Mouse (Mus musculus) G1E-ER4 (cell line): ENCODE results near the gene Irf2bpl. TPM values are rescaled to one million over a fixed set of nuclear protein-coding genes. Genes with fewer than 3 reads are reported as not detected.

Source experiments
- GATA1 ChIP-seq: IDR thresholded peaks from one replicate; pipeline ENCODE4 v1.8.0; 2012; ENCODE audit warnings: low read length, inconsistent platforms
- polyA plus RNA-seq: library from polyadenylated mRNA; stranded (reverse); fragments of >175 nt; gene quantifications from 2 replicates; pipeline ENCODE4 v1.2.3, GENCODE M21; 2012

Irf2bpl gene
- polyA plus RNA-seq, 1 experiment = 28.1 TPM

DNA sequence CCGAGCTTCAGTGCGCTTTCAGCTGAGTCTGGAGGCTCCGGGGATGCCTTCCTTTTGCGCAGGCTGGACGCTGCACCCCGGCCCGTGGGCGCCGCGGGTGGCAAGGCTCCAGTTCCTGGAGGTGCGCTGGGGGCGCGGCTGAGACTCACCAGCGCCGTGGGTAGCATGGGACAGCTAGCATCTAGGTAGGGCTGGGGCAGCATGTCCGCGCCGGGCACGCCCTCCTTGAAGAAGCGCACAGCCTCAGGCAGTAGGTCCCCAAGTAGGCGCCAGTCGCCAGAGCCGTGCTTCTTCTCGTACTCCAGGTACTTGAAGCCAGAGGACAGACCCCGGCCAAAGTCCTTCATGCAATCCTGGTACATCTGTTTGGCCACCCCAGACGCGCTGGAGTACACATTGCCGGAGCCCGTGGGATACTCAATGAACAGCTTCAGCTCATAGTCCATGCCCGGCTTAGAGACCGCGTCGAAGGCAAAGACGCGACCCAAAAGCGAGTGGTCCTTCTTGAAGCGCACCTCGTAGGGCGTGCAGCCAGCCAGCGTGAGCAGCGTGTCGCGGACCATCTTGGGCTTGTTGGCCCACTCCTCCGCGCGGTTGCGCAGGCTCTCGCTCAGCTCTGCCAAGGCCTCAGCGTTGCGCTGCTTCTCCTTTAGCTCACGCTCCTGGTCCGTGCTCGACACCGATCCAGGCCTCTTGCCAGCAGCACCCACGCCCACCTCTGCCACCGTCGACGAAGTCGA, 2.1 kb downstream of the Irf2bpl start:
- no peak for TF ChIP-seq GATA1

DNA sequence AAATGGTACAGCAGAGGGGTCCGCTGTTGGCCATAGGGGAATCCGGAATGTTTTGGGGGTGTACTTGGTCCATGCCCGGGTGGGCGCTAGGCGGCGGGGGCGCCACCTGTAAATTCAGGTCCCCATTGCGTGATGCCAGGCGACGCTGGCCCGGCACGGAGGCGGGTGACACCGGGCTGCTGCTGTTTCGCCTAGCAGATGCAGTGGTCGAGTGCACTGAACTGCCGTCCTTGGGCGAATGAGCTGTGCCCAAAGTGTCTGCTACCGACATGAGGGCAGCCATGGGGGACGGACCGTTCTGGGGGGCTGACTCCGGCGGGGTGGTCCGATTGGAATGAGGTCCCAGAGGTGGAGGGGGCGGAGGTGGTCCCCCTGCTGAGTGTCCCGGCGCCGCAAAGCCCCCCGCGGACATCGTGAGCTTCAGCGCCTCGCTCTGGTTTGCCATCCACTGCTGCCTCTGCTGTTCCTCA, 2.8 kb downstream of the Irf2bpl start:
- TF ChIP-seq GATA1 = no peak

DNA sequence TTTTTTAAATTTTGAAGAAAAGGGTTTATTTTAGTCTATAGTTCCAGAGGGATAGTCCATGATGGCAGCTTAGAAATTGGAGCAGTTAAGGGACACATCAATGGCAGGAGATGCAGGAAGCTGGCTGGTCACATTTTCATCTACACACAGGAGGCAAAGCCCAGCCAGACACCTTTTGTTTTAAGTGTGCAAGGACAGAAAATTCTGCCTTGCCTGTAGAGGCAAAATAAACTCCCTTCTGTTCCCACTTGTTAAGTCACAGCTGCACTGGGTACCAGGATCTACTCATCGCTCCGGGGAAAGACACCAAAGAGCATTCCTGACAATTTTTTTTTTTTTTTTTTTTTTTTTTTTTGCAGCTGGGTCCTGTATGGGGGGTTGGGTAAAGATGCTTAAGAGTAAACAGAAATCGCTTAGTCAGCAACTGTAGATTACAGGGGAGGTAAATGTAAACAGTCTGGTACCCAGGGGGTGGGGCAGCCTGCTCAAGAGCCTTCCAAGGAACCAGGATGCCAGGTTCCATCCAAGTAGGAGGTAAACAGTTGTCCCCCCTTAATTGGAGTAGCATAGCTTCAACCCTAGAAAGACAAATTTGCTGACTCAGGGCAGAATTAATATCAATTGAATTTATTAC, 4.4 kb downstream of the Irf2bpl start:
- no peak for TF ChIP-seq GATA1

DNA sequence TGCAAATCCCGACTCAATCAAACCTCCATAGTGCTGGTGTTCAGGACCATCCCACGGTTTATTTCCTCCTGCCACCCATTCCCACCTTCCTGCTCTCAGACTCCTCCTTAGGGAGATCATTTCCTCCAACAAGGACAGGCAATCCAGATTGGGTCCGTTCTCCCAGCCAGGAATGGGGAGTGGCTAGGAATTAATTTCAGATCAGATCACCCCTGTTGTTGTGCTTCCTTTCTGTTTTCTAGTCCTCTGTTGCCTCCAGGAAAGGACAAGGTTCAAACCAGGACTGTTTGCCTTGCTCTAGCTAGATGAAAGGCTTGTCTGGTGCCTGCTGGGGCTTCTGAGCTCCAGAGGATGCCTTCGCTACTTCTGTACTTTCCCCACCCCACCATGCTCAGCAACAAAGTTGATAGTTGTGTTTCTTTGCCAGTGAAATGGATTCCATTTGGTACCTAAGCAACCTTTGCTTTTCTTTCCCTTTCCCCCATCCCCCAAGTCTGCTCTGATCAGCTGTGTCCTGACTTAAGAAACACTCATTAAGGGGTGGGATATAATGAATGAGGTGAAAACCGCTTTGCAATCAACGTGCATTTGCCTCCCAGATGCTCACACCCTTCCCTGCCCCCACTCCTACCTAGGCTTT, 5.0 kb downstream of the Irf2bpl start:
- TF ChIP-seq GATA1 = no peak

DNA sequence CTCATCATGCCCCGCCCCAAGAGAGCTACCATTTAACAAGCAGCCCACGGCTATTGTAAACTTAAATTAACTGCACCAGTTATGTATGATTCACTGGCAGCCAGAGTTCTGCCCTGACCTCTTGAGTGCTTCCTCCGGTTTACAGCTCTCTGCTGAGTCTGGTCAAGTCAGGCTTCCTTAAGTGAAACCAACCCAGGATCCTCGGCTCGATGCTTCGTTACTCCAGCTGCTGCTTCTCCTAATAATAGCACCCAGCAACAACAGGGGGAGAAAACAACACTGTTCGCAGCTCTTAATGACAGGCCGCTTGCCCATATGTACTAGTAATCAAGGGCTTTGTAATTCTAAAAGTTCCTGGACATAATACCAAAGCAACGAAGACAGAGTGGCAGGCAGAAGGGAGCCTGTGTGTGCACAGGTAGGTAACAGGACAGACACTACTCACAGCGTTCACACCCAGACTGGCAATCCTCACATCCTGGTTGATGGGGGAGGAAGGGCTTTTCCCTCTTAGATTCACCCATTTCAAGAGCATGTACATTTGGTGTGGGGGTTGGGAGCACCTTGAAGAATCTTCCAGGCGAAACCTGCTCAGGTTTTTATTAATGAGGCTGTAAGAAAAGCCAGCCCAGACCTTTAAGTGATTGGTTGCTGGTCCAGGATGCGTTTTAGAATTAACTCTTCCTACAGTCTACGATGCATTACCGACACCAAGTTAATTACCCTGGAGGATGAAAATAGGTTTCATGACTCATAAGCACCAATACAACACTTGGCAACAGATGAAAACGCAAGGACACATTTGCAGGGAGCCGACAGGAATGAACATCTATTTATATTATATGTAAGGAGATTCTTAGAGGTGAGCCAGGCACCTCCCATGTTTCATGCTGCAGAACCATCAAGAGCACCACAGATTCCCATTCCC, 5.9 kb downstream of the Irf2bpl start:
- TF ChIP-seq GATA1 = no peak

DNA sequence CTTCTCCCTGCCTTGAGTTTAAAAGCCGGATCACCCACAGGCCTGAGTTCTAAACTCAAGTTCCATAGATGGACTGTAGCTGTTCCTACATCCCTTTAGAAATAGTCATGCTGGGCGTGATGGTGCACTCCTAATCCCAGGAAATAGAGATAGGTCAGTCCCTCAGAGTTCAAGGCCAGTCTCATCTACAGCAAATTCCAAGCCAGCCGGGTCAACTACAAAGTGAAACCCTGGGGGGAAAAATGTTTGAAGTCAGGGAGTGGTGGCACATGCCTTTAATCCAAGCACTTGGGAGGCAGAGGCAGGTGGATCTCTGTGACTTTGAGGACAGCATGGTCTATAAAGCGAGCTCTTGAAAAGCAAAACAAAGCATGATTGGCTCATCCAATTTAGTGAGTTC, 7.6 kb downstream of the Irf2bpl start:
- no peak for TF ChIP-seq GATA1

DNA sequence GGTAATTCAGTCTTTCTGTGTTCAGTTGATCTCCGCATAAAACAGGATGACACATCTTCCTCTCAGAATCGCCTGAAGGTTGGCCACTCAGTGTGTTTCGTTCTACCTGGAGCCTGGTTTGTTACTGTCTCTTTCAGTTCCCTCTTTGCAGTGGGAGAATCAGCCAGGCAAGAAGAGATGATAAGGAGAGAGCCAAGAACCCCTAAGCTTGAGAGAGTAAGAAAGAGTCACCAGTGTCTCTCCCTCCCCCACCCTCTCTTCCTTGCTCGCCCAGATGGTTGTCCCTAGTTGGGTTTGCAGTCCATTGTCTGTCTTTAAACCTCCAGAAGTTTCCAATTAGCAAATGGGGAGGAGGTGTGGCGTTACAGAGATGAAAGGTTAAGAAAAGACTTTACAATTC, 8.5 kb downstream of the Irf2bpl start:
- no peak for TF ChIP-seq GATA1

DNA sequence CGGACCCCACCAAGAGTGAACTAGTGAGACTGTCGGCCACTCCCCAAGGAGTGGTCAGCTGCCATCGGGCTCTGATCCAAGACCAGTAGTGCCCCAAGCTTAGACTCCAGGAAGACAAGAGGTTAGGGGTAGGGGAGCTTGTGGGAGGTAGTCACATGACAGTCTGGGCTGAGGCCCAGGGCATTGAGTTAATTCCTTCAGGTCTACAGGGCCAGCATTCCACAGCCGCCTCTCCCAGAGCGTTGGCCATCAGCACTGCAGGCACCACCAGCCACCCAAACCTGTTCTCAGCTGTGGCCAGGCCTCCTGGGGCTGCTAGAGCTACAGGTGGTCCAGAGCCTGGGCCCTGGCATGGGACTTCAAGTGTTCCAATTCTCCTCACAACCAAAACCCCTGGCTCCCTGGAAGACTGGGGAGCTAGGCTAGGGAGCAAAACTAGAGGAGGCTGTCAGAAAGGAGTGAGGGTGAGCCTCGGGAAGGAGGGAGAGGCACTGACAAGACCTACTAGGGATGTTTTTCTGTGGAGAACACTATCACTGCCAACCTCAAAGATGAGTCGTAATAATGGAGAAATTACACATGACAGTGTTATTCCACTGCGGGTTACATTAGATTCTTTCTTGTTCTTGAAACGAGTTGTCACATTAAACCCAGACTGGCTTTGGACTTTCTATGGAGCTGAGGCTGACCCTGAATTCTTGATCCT, 12.1 kb downstream of the Irf2bpl start:
- no peak for TF ChIP-seq GATA1

DNA sequence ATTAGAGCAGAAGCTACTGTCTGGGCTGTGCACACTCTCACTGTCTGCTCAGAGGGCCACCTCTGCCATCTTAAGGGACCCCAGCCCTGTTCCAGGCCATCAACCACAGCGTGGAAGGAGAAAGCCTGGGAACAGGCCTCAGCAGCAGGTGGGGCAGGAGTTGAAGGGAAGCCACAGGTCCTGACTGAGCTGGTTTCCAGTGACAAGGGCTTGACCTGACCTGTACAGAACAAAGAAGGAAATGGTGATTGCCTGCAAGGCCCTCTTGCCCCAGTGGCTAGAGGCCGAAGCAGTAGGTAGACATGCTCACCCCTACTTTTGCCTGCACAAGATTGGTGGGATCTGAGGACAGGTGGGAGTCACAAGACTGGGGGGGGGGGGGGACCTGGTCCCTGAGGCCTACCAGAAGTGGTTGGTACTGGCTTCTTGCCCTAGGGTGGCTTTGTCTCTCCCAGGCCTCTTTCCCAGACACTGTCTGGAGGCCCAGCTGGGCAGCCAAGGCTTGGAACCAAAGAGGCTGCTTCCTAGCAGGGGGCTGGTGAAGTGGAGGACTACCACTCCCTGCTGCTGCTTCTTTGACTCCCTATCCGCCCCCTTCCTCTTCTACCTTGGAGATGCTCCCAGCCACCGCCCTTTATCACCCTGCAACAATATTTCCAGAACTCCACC, 12.8 kb downstream of the Irf2bpl start:
- TF ChIP-seq GATA1 = no peak

DNA sequence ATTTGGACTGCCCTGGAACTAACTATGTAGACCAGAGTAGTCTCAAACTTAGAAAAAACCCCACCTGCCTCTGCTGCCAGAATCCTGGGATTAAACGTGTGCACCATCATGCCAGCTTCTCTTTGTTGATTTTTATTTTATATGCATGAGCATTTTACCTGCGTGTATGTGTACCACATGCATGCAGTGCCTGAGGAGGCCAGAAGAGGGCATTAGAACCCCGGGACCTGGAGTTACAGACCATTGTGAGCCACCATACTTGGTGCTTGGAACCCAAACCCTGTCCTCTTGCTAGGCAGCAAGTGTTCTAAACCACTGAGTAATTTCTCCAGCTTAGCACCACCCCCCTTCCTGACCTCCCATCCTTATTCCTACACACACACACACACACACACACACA, 13.6 kb downstream of the Irf2bpl start:
- no peak for TF ChIP-seq GATA1

DNA sequence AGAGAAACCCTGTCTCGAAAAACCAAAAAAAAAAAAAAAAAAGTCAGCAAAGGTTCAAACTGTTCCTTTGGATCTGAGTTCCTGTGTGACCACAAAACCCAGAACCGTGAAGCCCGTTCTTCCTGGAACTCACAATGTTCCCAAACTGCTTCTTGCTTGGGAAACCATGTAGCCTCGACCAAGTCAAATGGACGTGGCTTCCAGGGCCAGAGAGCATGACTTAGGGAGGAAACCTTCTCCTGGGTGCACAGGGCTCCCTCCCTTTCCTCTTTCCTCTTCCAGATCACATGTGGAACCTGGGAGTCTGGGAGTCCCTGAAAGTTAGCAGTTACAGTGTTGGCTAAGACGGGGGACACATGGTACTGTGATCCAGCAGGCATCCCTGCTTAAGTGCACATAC, 14.8 kb downstream of the Irf2bpl start:
- TF ChIP-seq GATA1 = no peak

DNA sequence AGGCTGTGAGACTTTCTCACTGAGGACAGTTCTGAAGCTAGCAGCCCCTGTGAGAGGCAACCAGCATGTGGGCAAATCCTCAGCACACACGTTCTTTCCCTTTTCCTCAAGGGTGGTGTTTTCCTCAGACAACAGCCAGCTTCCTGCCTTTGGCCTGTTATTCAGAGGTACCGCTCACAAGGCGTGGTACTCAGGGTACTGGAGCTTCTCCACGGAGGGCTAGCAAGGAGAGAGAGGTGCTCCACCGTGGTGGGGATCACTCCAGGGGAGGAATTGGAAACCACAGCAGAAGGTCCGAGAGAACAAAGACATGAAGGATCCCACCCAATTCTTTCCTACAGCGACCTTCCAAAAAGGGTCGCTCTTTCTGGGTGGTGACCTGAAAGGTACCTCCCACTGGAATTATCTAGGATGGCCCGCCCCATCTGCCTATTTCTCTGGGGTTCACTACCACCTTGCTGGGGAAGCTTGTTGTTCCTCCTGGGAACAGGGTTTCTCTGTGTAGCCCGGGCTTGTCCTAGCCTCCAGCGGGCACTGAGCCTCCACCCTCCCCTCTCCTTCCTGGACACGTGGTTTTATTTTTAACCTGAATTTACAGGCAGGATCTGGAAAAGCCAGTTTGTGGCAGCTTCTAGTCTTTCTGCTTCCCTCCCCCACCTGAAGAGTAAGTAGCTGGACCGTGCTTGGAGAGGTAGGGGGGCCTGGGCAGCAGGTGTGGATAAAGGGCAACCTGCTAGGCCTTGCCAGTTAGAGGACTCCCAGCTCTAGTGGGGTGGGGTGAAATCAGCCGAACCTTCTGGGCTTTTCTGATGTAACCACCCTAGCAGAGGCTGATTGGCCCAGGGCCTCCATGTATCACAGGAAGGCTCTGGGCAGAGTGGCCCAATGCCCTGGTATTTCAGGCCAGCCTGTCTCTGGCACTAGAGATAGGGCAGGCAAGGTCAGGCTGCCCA, 17.1 kb downstream of the Irf2bpl start:
- TF ChIP-seq GATA1 = no peak

DNA sequence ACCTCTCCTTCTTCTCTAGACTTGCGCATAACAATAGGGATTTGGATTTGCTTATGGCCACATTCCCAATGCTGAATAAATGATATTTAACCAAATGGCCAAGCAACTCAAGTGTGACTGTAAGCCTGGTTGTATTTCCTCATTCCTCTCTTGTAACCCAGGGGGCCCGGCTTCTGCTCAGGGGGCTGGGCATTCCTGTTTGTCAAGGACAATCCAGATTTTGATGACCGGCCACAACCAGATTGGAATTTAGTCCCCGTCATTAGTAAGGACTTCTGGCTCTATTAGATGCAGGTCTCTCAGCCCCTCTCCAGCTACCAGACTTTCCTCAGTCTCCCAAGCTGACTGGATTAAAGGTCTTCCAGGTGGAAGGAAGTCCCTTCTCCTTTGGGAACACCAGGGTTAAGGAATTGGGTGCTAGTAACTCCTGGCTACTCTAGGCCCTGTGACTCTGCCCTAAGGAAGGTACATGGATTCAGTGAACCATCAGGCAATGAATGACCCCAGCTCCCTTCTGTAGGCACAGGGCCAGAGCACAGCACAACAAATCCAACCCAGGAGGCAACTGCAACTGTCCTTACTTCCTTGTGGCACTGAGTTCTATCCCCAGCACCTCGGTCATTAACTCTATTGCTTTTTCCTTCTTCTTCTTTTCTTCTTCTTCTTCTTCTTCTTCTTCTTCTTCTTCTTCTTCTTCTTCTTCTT, 20.1 kb downstream of the Irf2bpl start:
- no peak for TF ChIP-seq GATA1
